Mouse (Mus musculus) c-Kit-negative CD71-positive TER-119-positive erythroid progenitor cells, embryonic 14.5 days (primary cell): ENCODE measurements around the gene Wnt2.

ENCODE experiments used
- DNase-seq: peaks from one replicate; pipeline ENCODE4 v3.0.0-alpha.2; 2013; ENCODE audit warnings: low read depth, low spot score

Gene Wnt2

GRCm38 (mm10) chr6:17978881-17979280, 51.5 kb downstream of the Wnt2 start:
- DNase-seq: no peak

- no peak for DNase-seq
These were observed 52.1 kb downstream of the Wnt2 start for GRCm38 (mm10) chr6:17978324-17978723.

GRCm38 (mm10) chr6:17977165-17977564, 53.2 kb downstream of the Wnt2 start:
- no peak for DNase-seq

DNA sequence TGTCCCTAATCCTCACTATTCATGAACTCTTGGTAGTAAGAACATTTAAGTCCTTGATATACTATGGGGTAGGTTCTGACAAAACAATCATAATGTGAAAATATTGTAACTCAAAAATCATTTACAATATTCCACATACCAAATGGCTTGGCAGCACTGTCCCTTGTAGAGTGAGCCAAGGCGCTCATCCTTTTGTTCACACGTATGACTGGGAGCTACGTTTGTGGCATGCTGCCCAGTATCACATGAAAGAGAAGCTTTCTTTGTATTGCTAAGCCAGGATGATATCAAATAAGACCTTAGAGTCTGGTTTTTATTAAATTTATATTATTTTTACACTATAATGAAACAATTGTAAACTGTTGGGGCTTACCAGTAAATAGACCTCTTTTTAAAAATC, 56.0 kb downstream of the Wnt2 start:
- no peak for DNase-seq

- DNase-seq: no peak
These were observed 59.0 kb downstream of the Wnt2 start for GRCm38 (mm10) chr6:17971393-17971792.

GRCm38 (mm10) chr6:17969815-17970214, 60.6 kb downstream of the Wnt2 start:
- no peak for DNase-seq

GRCm38 (mm10) chr6:17968467-17969144, 61.8 kb downstream of the Wnt2 start:
- DNase-seq: no peak

DNA sequence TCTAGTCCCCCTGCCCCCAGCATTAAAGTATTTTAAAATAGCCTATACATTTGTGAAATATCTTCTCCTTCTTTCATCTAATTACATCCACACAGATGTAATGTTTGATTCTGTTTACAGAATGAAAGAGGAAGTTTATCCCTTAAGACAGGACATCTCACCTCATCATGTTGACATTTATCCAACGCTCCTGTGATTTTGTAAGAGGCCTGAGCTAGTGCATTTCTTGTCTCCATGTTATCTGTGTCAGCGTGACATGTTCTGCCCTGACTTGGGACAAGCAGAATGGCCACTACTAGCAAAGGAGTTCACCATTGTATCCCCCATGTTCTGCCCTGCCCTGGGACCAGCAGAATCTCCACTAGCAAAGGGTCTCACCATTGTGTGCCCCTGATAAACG, 66.9 kb downstream of the Wnt2 start:
- no peak for DNase-seq

DNA sequence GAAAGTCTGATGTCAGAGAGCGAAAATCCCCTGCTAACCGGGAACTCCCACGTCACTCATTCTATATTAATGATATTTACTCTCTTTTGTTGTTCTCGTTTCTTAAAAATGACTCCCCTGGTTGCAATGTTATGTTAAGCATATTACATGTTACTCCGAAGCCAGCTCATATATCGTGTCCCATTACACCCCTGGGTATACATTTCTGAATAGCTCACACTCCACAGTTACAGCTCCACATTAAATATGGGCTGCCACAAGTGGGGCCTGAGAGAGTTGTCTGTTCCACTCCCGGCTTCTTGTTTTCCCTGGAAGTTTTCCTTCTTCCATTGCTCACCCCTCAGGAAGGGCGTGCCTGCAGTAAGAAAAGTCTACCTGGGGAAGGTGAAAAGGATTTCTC, 78.6 kb downstream of the Wnt2 start:
- DNase-seq: no peak

- no peak for DNase-seq
These were observed 81.3 kb downstream of the Wnt2 start for GRCm38 (mm10) chr6:17949103-17949502.

GRCm38 (mm10) chr6:17947130-17947831, 83.1 kb downstream of the Wnt2 start:
- no peak for DNase-seq

DNA sequence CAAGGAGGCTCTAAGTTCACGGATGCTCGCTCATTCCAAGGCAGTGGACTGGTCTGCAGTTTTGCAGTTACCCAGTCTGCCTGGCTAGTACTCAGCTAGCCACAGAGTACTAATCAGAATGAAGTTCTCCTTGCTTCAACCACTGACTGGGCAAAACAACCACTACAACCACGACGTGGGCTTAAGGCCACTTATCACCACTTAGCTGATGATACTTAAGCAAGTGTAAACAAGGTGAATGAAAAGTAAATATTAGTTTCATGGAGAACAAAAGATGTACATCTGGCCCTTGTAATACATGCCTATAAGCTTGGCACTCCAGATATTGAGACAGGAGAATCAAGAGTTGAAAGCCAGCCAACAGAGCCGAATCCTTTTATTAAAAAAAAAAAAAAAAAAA, 83.9 kb downstream of the Wnt2 start:
- no peak for DNase-seq

GRCm38 (mm10) chr6:17943877-17944617, 86.3 kb downstream of the Wnt2 start:
- DNase-seq: no peak

DNA sequence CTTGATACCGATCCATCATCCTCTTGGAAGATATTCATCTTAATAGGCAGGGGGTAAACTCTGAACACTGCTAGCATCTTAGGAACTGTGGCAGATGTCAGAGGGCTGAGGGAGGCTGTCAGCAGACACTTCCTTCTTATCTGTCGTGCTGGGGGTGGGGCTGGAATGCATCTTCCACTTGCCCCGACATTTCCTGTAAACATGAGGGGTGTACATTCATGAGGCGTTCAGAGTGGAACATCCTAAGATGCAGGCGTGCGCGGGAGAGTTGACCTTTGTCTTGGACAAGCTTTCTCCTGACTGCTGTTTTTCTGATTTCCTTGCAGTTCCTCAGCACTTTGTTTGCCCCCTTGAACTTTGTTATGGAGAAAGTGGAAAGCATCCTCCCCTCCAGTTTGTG, 88.0 kb downstream of the Wnt2 start:
- DNase-seq: no peak

GRCm38 (mm10) chr6:17941916-17942315, 88.5 kb downstream of the Wnt2 start:
- DNase-seq: no peak
